Mouse (Mus musculus): ENCODE data around the gene Ndnf. TPM values are rescaled to one million over a fixed set of nuclear protein-coding genes. Genes with fewer than 3 reads are reported as not detected.

The Ndnf gene
- 10.8 and 15.7 TPM in 2 replicates for polyA plus RNA-seq (2015; fragmentation: Nextera tagmentation; extraction: Ambion mirVana)

DNA sequence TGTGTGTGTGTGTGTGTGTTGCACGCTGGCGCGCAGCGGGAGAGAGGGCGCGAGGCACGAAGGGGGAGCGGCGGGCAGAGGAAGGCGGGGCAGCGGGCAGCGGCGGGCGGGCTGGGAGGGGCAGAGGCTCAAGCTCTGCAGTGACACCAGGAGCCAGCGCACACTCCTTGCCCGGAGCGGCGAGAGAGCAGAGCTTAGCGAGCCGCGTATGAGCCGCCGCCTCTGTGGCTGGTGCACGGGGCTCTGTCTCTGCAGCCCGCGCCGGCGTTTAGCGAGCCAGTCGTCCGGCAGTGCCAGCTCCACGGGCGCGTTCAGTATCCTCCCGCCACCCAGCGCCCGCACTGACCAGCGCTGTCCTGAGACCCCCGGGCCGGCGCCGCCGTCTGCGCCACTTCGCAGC is at the start of gene Ndnf:
TSS of gene Ndnf (plus strand) at position 140 of the 400 bp plus-strand sequence.
- H3K4me3 ChIP-seq (ENCODE audit: low read length), result peak within 1 kb of the TSS; percentile 76
- 0% methylated on average over 36 of the region's 45 CpGs for WGBS

DNA sequence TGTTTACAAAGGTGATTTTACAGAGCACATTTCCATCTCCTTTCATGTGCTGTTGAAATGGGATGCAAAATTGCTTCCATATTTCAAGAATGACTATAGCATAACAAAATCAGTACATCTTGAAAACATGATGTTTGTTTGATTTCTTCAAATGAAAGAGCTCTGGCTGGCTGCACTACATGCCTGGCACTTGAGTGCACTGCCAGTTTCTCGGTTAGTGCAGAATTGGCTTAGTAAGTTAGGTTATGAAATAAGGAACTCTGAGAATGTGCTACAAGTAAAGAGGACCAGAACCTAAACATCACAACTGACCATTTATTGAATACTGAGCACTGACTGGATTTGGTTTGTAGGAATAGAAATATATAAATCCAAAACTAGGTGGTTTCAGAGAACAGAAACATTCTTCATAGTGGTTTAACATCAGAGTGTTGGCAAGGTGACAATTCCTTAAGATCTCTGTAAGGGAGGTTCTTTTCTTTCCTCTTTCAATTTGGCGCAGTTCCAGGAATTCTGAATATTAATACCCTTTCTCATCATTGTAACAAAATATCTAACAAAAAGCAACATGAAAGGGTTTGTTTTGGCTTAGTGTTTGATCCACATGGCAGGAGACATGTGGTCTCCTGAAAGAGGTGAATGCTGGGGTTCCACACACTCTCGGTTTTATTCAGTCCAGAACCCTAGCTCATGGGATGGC is 48.2 kb upstream of the Ndnf start:
- no peaks in the 10 kb centered on the region for H3K9me3 ChIP-seq (ENCODE audit: control insufficient read depth, low read length)
- H3K4me2 ChIP-seq (ENCODE audit: low read length), result no peak overlapping the region
- H3K36me3 ChIP-seq (ENCODE audit: control insufficient read depth, insufficient read depth, low read length), result no peaks in the 10 kb centered on the region
- no peaks in the 10 kb centered on the region for H3K27me3 ChIP-seq (replicated peaks; ENCODE audit: control insufficient read depth, insufficient read depth, low read length)
- no peaks in the 10 kb centered on the region for H3K4me1 ChIP-seq (ENCODE audit: control insufficient read depth, insufficient read depth, low read depth, low read length)
- ATAC-seq, result no peak
- no peak overlapping the region for H3K9ac ChIP-seq (ENCODE audit: low read depth, low read length)
- 73% methylated on average over 3 of the region's 3 CpGs for WGBS
- no peak overlapping the region for H3K4me3 ChIP-seq (ENCODE audit: low read length)
- no peak overlapping the region for H3K27ac ChIP-seq (ENCODE audit: low read depth, low read length)

More for the DNA sequence above, at the start of gene Ndnf:
- H3K36me3 ChIP-seq (ENCODE audit: control insufficient read depth, insufficient read depth, low read length), result no peaks in the 10 kb centered on the region
- no peaks in the 10 kb centered on the region for H3K9me3 ChIP-seq (ENCODE audit: control insufficient read depth, low read length)
- ATAC-seq, result peak; percentile 93
- peak within 1 kb of the TSS; percentile 99 for H3K4me2 ChIP-seq (ENCODE audit: low read length)
- H3K27me3 ChIP-seq (replicated peaks; ENCODE audit: control insufficient read depth, insufficient read depth, low read length), result no peaks in the 10 kb centered on the region
- H3K27ac ChIP-seq (ENCODE audit: low read depth, low read length), result peak within 1 kb of the TSS; percentile 71
- H3K9ac ChIP-seq (ENCODE audit: low read depth, low read length), result peak within 1 kb of the TSS; percentile 71
- peaks cover 8% of the 10 kb centered on the region for H3K4me1 ChIP-seq (ENCODE audit: control insufficient read depth, insufficient read depth, low read depth, low read length)

DNA sequence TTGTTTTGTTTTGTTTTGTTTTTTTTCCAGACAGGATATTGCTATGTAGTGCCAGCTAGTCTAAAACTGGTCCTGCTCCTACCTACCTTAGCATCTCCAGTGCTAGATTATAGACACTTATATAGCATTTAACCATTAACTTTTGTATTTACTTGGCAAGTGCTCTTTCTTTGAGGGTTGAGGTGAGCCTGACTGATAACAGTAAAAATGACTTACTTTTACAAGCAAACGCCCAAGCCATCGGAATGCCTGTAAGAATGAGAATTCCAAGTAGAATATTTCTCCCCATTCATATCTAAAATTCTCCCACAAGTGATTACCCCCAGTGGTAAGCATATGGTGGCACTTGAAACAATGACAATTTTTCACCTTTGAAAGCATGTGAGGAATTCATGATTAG is 40.8 kb upstream of the Ndnf start:
- WGBS, result 89% methylated on average over 2 of the region's 2 CpGs

GRCm38 (mm10) chr6:65632184-65632583 is 39.2 kb upstream of the Ndnf start:
- H3K9ac ChIP-seq (ENCODE audit: low read depth, low read length), result no peak overlapping the region
- no peaks in the 10 kb centered on the region for H3K4me1 ChIP-seq (ENCODE audit: control insufficient read depth, insufficient read depth, low read depth, low read length)
- no peaks in the 10 kb centered on the region for H3K36me3 ChIP-seq (ENCODE audit: control insufficient read depth, insufficient read depth, low read length)
- no peaks in the 10 kb centered on the region for H3K27me3 ChIP-seq (replicated peaks; ENCODE audit: control insufficient read depth, insufficient read depth, low read length)
- H3K4me2 ChIP-seq (ENCODE audit: low read length), result no peak overlapping the region
- H3K9me3 ChIP-seq (ENCODE audit: control insufficient read depth, low read length), result no peaks in the 10 kb centered on the region
- H3K27ac ChIP-seq (ENCODE audit: low read depth, low read length), result no peak overlapping the region
- ATAC-seq, result no peak
- 77% methylated on average over 5 of the region's 5 CpGs for WGBS
- H3K4me3 ChIP-seq (ENCODE audit: low read length), result no peak overlapping the region

More for the DNA sequence above, 40.8 kb upstream of the Ndnf start:
- Histone ChIP-seq H3K9ac (ENCODE audit: low read depth, low read length) (no peak overlapping the region), H3K27me3 (replicated peaks; ENCODE audit: control insufficient read depth, insufficient read depth, low read length) (no peaks in the 10 kb centered on the region), H3K36me3 (ENCODE audit: control insufficient read depth, insufficient read depth, low read length) (no peaks in the 10 kb centered on the region), H3K27ac (ENCODE audit: low read depth, low read length) (no peak overlapping the region), H3K4me3 (ENCODE audit: low read length) (no peak overlapping the region), H3K9me3 (ENCODE audit: control insufficient read depth, low read length) (no peaks in the 10 kb centered on the region), H3K4me1 (ENCODE audit: control insufficient read depth, insufficient read depth, low read depth, low read length) (no peaks in the 10 kb centered on the region), H3K4me2 (ENCODE audit: low read length) (no peak overlapping the region)
- ATAC-seq, result no peak

DNA sequence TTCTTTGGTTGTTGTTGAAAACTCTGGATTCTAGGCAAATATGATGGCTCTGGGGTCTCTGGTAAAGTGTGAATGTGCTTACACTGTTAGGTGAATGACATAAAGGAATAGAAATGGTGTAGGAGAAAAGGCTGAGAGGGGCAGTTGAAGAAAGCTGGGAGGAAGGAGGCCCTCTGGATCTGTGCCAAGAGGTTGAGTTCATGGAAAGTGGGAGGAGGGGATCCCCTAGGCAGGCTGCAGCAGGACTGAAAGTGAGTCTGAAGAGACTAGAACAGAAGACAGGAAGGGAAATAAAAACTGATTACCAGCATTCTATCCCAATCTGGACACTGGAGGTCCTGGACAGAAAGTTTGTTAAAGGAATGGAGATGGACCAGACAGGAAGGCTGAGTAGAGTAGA is 29.0 kb upstream of the Ndnf start:
- Histone ChIP-seq H3K4me3 (ENCODE audit: low read length) (no peak overlapping the region), H3K9ac (ENCODE audit: low read depth, low read length) (no peak overlapping the region), H3K27me3 (replicated peaks; ENCODE audit: control insufficient read depth, insufficient read depth, low read length) (no peaks in the 10 kb centered on the region), H3K27ac (ENCODE audit: low read depth, low read length) (no peak overlapping the region), H3K4me1 (ENCODE audit: control insufficient read depth, insufficient read depth, low read depth, low read length) (no peaks in the 10 kb centered on the region), H3K9me3 (ENCODE audit: control insufficient read depth, low read length) (0 out of 2 replicates have a peak, but pooled peaks cover 5% of the 10 kb centered on the region), H3K36me3 (ENCODE audit: control insufficient read depth, insufficient read depth, low read length) (no peaks in the 10 kb centered on the region), H3K4me2 (ENCODE audit: low read length) (no peak overlapping the region)
- ATAC-seq, result no peak

DNA sequence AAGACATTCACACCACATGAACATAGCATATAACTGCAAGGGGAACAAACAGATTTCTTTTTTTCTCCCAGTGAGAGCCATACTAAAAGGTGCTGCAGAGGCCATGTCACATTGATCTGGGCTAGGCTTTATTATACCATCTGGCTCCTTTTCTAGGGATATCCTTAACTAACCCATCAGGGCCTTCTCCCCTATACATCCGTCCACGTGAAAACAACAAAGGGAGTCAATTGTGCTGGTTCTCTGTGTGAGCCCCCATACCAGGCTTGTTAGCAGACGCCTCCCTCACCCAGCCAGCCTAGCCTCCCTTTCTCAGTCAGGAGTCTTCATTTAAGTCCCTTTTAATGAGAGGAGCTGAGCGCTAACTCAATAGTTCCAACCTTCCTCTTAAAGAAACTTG is 27.3 kb upstream of the Ndnf start:
- no peaks in the 10 kb centered on the region for H3K4me1 ChIP-seq (ENCODE audit: control insufficient read depth, insufficient read depth, low read depth, low read length)
- H3K27me3 ChIP-seq (replicated peaks; ENCODE audit: control insufficient read depth, insufficient read depth, low read length), result no peaks in the 10 kb centered on the region
- H3K9me3 ChIP-seq (ENCODE audit: control insufficient read depth, low read length), result 0 out of 2 replicates have a peak, but pooled peaks cover 2% of the 10 kb centered on the region
- H3K9ac ChIP-seq (ENCODE audit: low read depth, low read length), result no peak overlapping the region
- H3K4me3 ChIP-seq (ENCODE audit: low read length), result no peak overlapping the region
- no peak overlapping the region for H3K4me2 ChIP-seq (ENCODE audit: low read length)
- no peak overlapping the region for H3K27ac ChIP-seq (ENCODE audit: low read depth, low read length)
- no peak for ATAC-seq
- H3K36me3 ChIP-seq (ENCODE audit: control insufficient read depth, insufficient read depth, low read length), result no peaks in the 10 kb centered on the region
- 30% methylated on average over 4 of the region's 4 CpGs for WGBS

GRCm38 (mm10) chr6:65646408-65646807 is 25.0 kb upstream of the Ndnf start:
- Histone ChIP-seq H3K9ac (ENCODE audit: low read depth, low read length) (no peak overlapping the region), H3K36me3 (ENCODE audit: control insufficient read depth, insufficient read depth, low read length) (no peaks in the 10 kb centered on the region), H3K27me3 (replicated peaks; ENCODE audit: control insufficient read depth, insufficient read depth, low read length) (no peaks in the 10 kb centered on the region), H3K4me2 (ENCODE audit: low read length) (no peak overlapping the region), H3K4me1 (ENCODE audit: control insufficient read depth, insufficient read depth, low read depth, low read length) (no peaks in the 10 kb centered on the region), H3K27ac (ENCODE audit: low read depth, low read length) (no peak overlapping the region), H3K4me3 (ENCODE audit: low read length) (no peak overlapping the region), H3K9me3 (ENCODE audit: control insufficient read depth, low read length) (no peaks in the 10 kb centered on the region)
- ATAC-seq, result no peak
- WGBS, result 83% methylated on average over 3 of the region's 3 CpGs

GRCm38 (mm10) chr6:65647731-65648130 is 23.7 kb upstream of the Ndnf start:
- no peaks in the 10 kb centered on the region for H3K9me3 ChIP-seq (ENCODE audit: control insufficient read depth, low read length)
- no peaks in the 10 kb centered on the region for H3K36me3 ChIP-seq (ENCODE audit: control insufficient read depth, insufficient read depth, low read length)
- no peaks in the 10 kb centered on the region for H3K27me3 ChIP-seq (replicated peaks; ENCODE audit: control insufficient read depth, insufficient read depth, low read length)
- ATAC-seq, result no peak
- no peak overlapping the region for H3K9ac ChIP-seq (ENCODE audit: low read depth, low read length)
- no peaks in the 10 kb centered on the region for H3K4me1 ChIP-seq (ENCODE audit: control insufficient read depth, insufficient read depth, low read depth, low read length)
- H3K4me3 ChIP-seq (ENCODE audit: low read length), result no peak overlapping the region
- H3K27ac ChIP-seq (ENCODE audit: low read depth, low read length), result no peak overlapping the region
- WGBS, result 84% methylated on average over 6 of the region's 6 CpGs
- no peak overlapping the region for H3K4me2 ChIP-seq (ENCODE audit: low read length)

DNA sequence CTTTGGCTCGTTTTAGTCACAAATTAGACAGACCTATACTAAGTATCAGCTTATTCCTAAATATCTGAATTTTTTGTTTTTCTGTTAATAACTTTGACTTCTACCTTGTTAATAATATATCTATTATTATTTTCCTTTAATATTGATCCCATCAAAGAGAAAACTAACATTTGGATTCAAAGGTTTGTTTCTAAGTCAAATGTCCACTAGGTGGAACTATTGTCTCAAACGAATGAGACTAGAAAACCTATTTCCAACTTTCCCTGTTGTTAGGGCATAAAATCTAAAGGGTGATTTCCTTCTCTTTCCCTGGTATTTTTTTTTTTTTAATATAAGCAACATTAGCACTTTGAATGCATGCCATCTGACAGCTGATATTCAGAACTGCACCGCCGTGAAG is 20.0 kb upstream of the Ndnf start:
- 29% methylated on average over 4 of the region's 4 CpGs for WGBS
- H3K4me1 ChIP-seq (ENCODE audit: control insufficient read depth, insufficient read depth, low read depth, low read length), result no peaks in the 10 kb centered on the region
- no peak overlapping the region for H3K27ac ChIP-seq (ENCODE audit: low read depth, low read length)
- H3K4me2 ChIP-seq (ENCODE audit: low read length), result no peak overlapping the region
- no peaks in the 10 kb centered on the region for H3K27me3 ChIP-seq (replicated peaks; ENCODE audit: control insufficient read depth, insufficient read depth, low read length)
- no peaks in the 10 kb centered on the region for H3K9me3 ChIP-seq (ENCODE audit: control insufficient read depth, low read length)
- H3K4me3 ChIP-seq (ENCODE audit: low read length), result no peak overlapping the region
- no peaks in the 10 kb centered on the region for H3K36me3 ChIP-seq (ENCODE audit: control insufficient read depth, insufficient read depth, low read length)
- ATAC-seq, result peak; percentile 50; the same call in 1 of the 2 replicates
- H3K9ac ChIP-seq (ENCODE audit: low read depth, low read length), result no peak overlapping the region
